Mouse (Mus musculus) liver, embryonic 18 days (tissue): Measurements from ENCODE around the gene Gng13. TPM values are rescaled to one million over a fixed set of nuclear protein-coding genes. Genes with fewer than 3 reads are reported as not detected.

ENCODE experiments used
- polyA plus RNA-seq: library from polyadenylated mRNA; depleted of rRNA; stranded (reverse); fragments of >200 nt; gene quantifications from 2 replicates; pipeline ENCODE4 v1.2.3, GENCODE M21; 2012; rRNA removed

Gng13 gene
- polyA plus RNA-seq, result 0.05 TPM in 1 of 2 replicates, not detected in the other

GRCm38 (mm10) chr17:25716711-25717637 is at the start of gene Gng13:
Gng13 (plus strand) TSS chr17:25717171.

GRCm38 (mm10) chr17:25727265-25728008 is 10.5 kb downstream of the Gng13 start, which contains the start of the genes Chtf18 and Rpusd1:
Chtf18 (minus strand) TSS chr17:25727419.
Rpusd1 (plus strand) TSS chr17:25727670.

GRCm38 (mm10) chr17:25735745-25736144 is 18.8 kb downstream of the Gng13 start, which contains the start of gene Mslnl:
Mslnl (plus strand) TSS chr17:25736042.

GRCm38 (mm10) chr17:25754241-25754640 is 37.3 kb downstream of the Gng13 start, which contains the start of gene Msln:
Msln (minus strand) TSS chr17:25754378.

Other genes starting within 250 kb of the Gng13 start
- gene Sstr5, start 219.9 kb upstream of the Gng13 start, polyA plus RNA-seq, result not detected in 2 replicates
- 0.02 and 0.05 TPM in 2 replicates for gene Sox8, start 146.5 kb upstream of the Gng13 start, polyA plus RNA-seq
- 5.2 and 6.2 TPM in 2 replicates for gene Lmf1, start 138.1 kb upstream of the Gng13 start, polyA plus RNA-seq
- gene Chtf18, start 10.2 kb downstream of the Gng13 start, polyA plus RNA-seq, result 5.2 and 6.8 TPM in 2 replicates
- gene Rpusd1, start 10.5 kb downstream of the Gng13 start, polyA plus RNA-seq, result 7.9 and 8.1 TPM in 2 replicates
- not detected in 2 replicates for gene Mslnl, start 18.9 kb downstream of the Gng13 start, polyA plus RNA-seq
- 8.0 and 9.1 TPM in 2 replicates for gene Msln, start 37.2 kb downstream of the Gng13 start, polyA plus RNA-seq
- 10.9 and 12.1 TPM in 2 replicates for gene Narfl, start 56.6 kb downstream of the Gng13 start, polyA plus RNA-seq
- gene Haghl, start 68.5 kb downstream of the Gng13 start, polyA plus RNA-seq, result 7.7 and 9.7 TPM in 2 replicates
- gene Ccdc78, start 69.4 kb downstream of the Gng13 start, polyA plus RNA-seq, result 0.01 and 0.02 TPM in 2 replicates
- 45.0 and 49.0 TPM in 2 replicates for gene Fam173a, start 75.7 kb downstream of the Gng13 start, polyA plus RNA-seq
- not detected in 2 replicates for gene AC134908.4, start 78.5 kb downstream of the Gng13 start, polyA plus RNA-seq
- 13.1 and 16.2 TPM in 2 replicates for gene Metrn, start 80.0 kb downstream of the Gng13 start, polyA plus RNA-seq
- gene Fbxl16, start 91.9 kb downstream of the Gng13 start, polyA plus RNA-seq, result 0.08 TPM in 2 replicates
- 14.1 and 15.5 TPM in 2 replicates for gene Wdr24, start 106.5 kb downstream of the Gng13 start, polyA plus RNA-seq
- gene Jmjd8, start 111.7 kb downstream of the Gng13 start, polyA plus RNA-seq, result 22.4 and 24.2 TPM in 2 replicates
- 82.1 and 92.4 TPM in 2 replicates for gene Stub1, start 116.2 kb downstream of the Gng13 start, polyA plus RNA-seq
- gene Rhbdl1, start 120.1 kb downstream of the Gng13 start, polyA plus RNA-seq, result 1.3 and 2.0 TPM in 2 replicates
- 2.9 and 3.8 TPM in 2 replicates for gene Gm20683, start 124.6 kb downstream of the Gng13 start, polyA plus RNA-seq
- gene Rhot2, start 127.7 kb downstream of the Gng13 start, polyA plus RNA-seq, result 28.3 and 35.9 TPM in 2 replicates
- 8.8 and 9.9 TPM in 2 replicates for gene Wdr90, start 144.3 kb downstream of the Gng13 start, polyA plus RNA-seq
- gene Mcrip2, start 151.6 kb downstream of the Gng13 start, polyA plus RNA-seq, result 34.5 and 45.2 TPM in 2 replicates
- 61.8 and 63.8 TPM in 2 replicates for gene Mettl26, start 157.9 kb downstream of the Gng13 start, polyA plus RNA-seq
- 0.13 and 0.16 TPM in 2 replicates for gene Wfikkn1, start 163.7 kb downstream of the Gng13 start, polyA plus RNA-seq
- 8.7 and 11.1 TPM in 2 replicates for gene Rab40c, start 202.6 kb downstream of the Gng13 start, polyA plus RNA-seq
- gene Pigq, start 227.8 kb downstream of the Gng13 start, polyA plus RNA-seq, result 123 and 127 TPM in 2 replicates
- gene Nhlrc4, start 227.8 kb downstream of the Gng13 start, polyA plus RNA-seq, result 2.6 and 3.4 TPM in 2 replicates
- 0.03 and 0.04 TPM in 2 replicates for gene A930017K11Rik, start 235.4 kb downstream of the Gng13 start, polyA plus RNA-seq